Mouse (Mus musculus) embryonic facial prominence, embryonic 11.5 days (tissue): ENCODE measurements at regions not wholly inside any gene's neighbourhood (a gene's known extent, or its start where the extent isn't known, plus 50 kb on each side); places are given as distances from the start of the nearest gene placed in this dataset.

Source experiments
- ATAC-seq: fragments of 200-750 bp; cut with Nextera tagmentation; replicated peaks from 2 replicates; pipeline ENCODE4 v1.8.0; 2017; ENCODE audit warnings: low read depth; ENCODE audit not compliant: insufficient number of reproducible peaks, low FRiP score, low TSS enrichment
- DNase-seq: peaks from one replicate; pipeline ENCODE4 v3.0.0-alpha.2; 2015; ENCODE audit warnings: low spot score
- H3K27ac ChIP-seq: fragments of 300-500 bp; sonication (generic); replicated peaks from 2 replicates; pipeline ENCODE4 v1.5.1; 2014; ENCODE audit warnings: mild to moderate bottlenecking, low read depth, low read length, control low read depth
- H3K27me3 ChIP-seq: fragments of 300-500 bp; sonication (generic); 2 replicates; pipeline ENCODE4 v1.6.1; 2014; ENCODE audit warnings: mild to moderate bottlenecking, low read length, moderate library complexity, mixed read lengths; ENCODE audit not compliant: control insufficient read depth, insufficient read depth
- H3K36me3 ChIP-seq: fragments of 300-500 bp; sonication (generic); replicated peaks from 2 replicates; pipeline ENCODE4 v1.6.1; 2014; ENCODE audit warnings: low read depth, mild to moderate bottlenecking, low read length, moderate library complexity, mixed read lengths; ENCODE audit not compliant: control insufficient read depth, insufficient read depth
- H3K4me1 ChIP-seq: fragments of 300-500 bp; sonication (generic); 2 replicates; pipeline ENCODE4 v1.6.1; 2014; ENCODE audit warnings: low read length, mixed read lengths; ENCODE audit not compliant: control insufficient read depth, insufficient read depth
- H3K4me2 ChIP-seq: fragments of 300-500 bp; sonication (generic); 2 replicates; pipeline ENCODE4 v1.6.1; 2014; ENCODE audit warnings: low read depth, mild to moderate bottlenecking, control low read depth, low read length, moderate library complexity
- H3K4me3 ChIP-seq: fragments of 300-500 bp; sonication (generic); 2 replicates; pipeline ENCODE4 v1.5.1; 2014; ENCODE audit warnings: low read depth, low read length, control low read depth
- H3K9ac ChIP-seq: fragments of 300-500 bp; sonication (generic); replicated peaks from 2 replicates; pipeline ENCODE4 v1.6.1; 2014; ENCODE audit warnings: mild to moderate bottlenecking, control low read depth, low read length
- H3K9me3 ChIP-seq: fragments of 300-500 bp; sonication (generic); replicated peaks from 2 replicates; pipeline ENCODE4 v1.6.1; 2016; ENCODE audit warnings: mild to moderate bottlenecking, low read length, inconsistent platforms, mixed read lengths; ENCODE audit not compliant: control insufficient read depth
- WGBS: fragments of 180-500 bp; shearing (Covaris S2); extraction: QIAGEN DNeasy Blood & Tissue Kit; methylation state at CpG from one replicate; pipeline ENCODE4 v1.1.7; 2014; 5-methylcytosine and 5-hydroxymethylcytosine counted together

DNA sequence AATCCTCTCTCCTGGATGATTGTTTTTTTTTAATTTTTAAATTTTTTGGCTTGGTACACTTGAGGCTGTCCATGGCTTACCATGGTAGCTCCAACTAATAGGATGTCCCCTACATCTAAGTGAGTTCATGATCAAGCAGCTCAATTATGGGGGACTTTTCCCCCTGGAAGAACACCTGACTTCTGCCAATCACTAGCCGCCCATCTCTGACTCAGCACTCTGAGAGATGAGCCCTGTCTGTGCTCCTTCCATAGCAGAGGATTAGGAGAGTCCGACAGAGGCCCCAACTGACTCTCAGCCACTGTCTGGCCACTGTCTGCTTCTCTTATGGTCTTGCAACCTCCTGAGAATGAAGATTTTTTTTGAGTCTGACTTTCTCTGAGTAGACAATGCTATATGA is 145.7 kb upstream of the Egln3 start:
- no peaks in the 10 kb centered on the region for H3K9me3 ChIP-seq
- 64% methylated on average over 2 of the region's 2 CpGs for WGBS
- H3K4me1 ChIP-seq, result no peaks in the 10 kb centered on the region
- no peak for DNase-seq
- no peak overlapping the region for H3K9ac ChIP-seq
- H3K27me3 ChIP-seq, result no peaks in the 10 kb centered on the region
- no peak overlapping the region for H3K4me3 ChIP-seq
- no peak for ATAC-seq
- no peak overlapping the region for H3K27ac ChIP-seq
- no peak overlapping the region for H3K4me2 ChIP-seq
- no peaks in the 10 kb centered on the region for H3K36me3 ChIP-seq

DNA sequence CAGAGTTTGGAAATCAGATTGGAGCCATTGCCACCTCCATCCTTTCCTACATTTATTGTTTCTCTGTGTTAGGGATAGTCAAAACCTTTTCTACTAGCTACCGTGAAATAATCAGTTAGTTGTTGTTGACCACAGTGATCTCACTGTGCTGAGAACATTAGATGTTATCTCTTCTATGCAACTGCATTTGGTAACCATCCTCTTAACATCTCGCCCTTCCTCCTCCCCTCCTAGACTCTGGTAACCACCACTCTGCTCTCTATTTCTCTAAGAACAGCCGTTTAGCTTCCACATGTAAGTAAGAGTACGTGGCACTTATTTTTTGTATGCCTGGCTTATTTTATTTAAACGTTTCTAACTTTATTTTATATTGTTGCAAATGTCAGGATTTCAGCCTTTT is 139.8 kb upstream of the Egln3 start:
- no peak overlapping the region for H3K9ac ChIP-seq
- ATAC-seq (no peak), DNase-seq (no peak)
- no peaks in the 10 kb centered on the region for H3K9me3 ChIP-seq
- H3K4me3 ChIP-seq, result no peak overlapping the region
- H3K27ac ChIP-seq, result no peak overlapping the region
- no peak overlapping the region for H3K4me2 ChIP-seq
- no peaks in the 10 kb centered on the region for H3K27me3 ChIP-seq
- no peaks in the 10 kb centered on the region for H3K4me1 ChIP-seq
- WGBS, result 85% methylated on average over 5 of the region's 5 CpGs
- H3K36me3 ChIP-seq, result no peaks in the 10 kb centered on the region

DNA sequence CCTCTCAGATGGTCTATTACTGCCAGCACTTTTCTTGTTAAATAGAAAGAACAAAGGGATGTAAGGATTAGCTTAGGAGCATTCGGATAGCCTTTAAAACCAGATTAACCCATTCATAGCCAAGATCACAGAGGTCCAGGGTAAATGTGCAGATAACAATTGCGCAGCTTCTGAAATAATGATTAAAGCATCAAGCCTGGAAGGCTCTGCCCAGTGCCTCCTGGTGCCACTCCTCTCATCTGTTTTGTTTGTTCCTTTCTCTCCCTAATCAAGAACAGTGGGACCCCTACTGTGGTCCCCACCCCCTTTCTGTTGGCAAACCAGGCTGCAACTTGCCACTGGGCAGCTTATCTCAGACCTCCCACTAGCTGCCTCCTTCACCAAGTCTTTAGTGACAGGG is 131.8 kb upstream of the Egln3 start:
- H3K27ac ChIP-seq, result no peak overlapping the region

DNA sequence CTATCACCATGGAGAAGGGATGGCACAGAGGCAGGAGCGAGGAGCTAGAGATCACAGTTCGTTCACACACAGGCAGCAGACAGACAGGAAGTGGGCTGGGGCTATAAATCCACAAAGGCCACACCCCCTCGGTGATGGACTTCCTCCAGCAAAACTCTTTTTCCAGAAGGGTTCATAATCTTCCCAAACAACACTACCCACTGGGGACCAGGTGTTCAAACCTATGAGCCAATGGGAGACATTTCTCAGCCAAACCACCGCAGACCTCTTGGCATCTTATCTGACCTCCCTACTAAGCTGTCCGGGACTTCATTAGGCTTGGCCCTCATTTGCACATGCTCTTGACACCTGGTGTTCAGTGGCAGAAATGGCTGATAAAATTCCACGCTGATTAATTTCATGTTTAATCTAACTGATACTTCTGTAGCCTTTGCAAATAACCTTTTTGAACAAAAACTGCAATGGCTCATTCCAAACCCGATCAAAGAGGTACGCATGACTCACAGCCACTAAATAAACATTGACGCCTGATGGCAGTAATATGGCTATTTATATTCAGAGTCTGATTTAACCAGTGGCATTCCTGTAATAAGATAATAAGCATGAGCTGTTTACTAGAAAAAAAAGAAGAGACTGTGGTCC is 131.0 kb upstream of the Egln3 start:
- Histone ChIP-seq H3K4me3 (no peak overlapping the region), H3K27ac (no peak overlapping the region), H3K4me1 (no peaks in the 10 kb centered on the region), H3K9ac (no peak overlapping the region), H3K36me3 (no peaks in the 10 kb centered on the region), H3K27me3 (no peaks in the 10 kb centered on the region), H3K4me2 (no peak overlapping the region), H3K9me3 (no peaks in the 10 kb centered on the region)
- no peak for ATAC-seq
- no peak for DNase-seq
- WGBS, result 71% methylated on average over 9 of the region's 9 CpGs

More for the DNA sequence above, 131.8 kb upstream of the Egln3 start:
- Histone ChIP-seq H3K9ac (no peak overlapping the region), H3K9me3 (no peaks in the 10 kb centered on the region), H3K4me1 (no peaks in the 10 kb centered on the region), H3K27me3 (no peaks in the 10 kb centered on the region), H3K36me3 (no peaks in the 10 kb centered on the region), H3K4me3 (no peak overlapping the region), H3K4me2 (no peak overlapping the region)
- 18% methylated on average over 2 of the region's 2 CpGs for WGBS
- ATAC-seq, result no peak
- DNase-seq, result no peak

DNA sequence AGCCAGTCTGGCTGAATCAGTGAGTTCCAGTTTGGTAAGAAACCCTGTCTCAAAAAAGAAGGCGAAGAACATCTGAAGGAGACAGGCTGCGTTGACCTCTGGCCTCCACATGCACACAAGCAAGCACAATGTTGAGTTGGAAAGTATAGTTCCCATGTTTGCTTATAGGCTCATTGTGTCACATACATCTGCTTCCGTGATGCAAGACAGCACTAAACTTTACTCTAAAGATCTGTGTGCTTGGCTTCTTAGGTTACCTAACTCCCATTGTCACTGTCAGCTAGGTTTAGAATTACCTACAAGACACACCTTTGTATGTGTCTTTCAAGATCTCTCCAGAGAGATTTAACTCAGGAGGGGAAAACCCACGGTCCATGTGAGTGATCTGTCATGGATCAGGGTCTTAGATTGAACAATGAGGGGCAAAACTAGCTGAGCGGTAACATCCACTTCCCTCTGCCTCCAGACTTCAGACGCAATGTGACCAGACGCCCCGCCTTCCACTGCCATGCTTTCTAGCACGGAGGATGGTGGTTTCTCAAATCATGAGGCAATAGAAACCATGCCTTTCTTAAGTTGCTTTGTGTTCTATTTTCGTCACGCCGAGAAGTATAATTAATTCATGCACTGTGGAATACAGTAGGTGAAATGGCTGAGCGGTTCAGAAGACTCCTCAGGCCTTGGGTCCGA is 130.1 kb upstream of the Egln3 start:
- Histone ChIP-seq H3K27ac (no peak overlapping the region), H3K27me3 (no peaks in the 10 kb centered on the region), H3K4me3 (no peak overlapping the region), H3K4me1 (no peaks in the 10 kb centered on the region), H3K4me2 (no peak overlapping the region), H3K36me3 (no peaks in the 10 kb centered on the region), H3K9ac (no peak overlapping the region), H3K9me3 (no peaks in the 10 kb centered on the region)
- ATAC-seq (no peak), DNase-seq (no peak)
- 83% methylated on average over 14 of the region's 14 CpGs for WGBS

DNA sequence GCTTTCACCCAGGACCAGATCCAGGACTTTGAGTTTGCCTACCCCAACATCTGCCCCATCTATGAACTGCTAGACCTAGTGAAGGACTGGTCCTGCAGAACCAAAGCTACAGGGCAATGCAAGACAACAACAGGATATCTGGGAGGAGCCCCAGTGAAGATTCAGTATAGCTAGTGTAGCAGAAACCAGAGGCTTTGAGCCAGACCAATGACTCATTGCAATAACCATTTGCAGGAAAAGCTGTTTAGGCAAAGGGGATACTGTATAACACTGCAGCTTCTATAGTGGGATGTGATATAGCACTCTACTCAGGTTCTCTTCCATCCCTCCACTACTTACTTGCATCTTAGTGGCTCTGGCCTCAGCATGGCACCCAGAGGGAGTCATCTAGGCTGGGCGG is 123.8 kb upstream of the Egln3 start:
- H3K4me1 ChIP-seq, result no peaks in the 10 kb centered on the region
- no peaks in the 10 kb centered on the region for H3K27me3 ChIP-seq
- H3K9ac ChIP-seq, result no peak overlapping the region
- no peak overlapping the region for H3K4me2 ChIP-seq
- DNase-seq (no peak), ATAC-seq (no peak)
- no peaks in the 10 kb centered on the region for H3K36me3 ChIP-seq
- no peak overlapping the region for H3K4me3 ChIP-seq
- WGBS, result 67% methylated on average over 1 of the region's 1 CpGs
- H3K9me3 ChIP-seq, result no peaks in the 10 kb centered on the region
- no peak overlapping the region for H3K27ac ChIP-seq

DNA sequence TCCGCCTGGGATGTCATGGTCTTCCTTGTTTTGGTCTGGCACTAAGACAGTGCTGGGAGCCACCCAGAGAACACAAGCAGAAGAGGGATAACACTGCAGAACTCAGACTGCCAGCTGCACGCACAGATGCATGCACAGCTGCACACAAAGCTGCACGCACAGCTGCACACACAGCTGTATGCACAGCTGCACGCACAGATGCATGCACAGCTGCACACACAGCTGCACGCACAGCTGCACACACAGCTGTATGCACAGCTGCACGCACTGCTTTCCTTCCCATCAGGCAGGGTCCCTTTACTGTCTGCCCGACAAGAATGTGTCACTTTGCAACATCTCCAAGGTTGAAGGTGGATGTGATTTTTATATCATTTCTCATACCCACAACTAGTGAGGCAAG is 122.9 kb upstream of the Egln3 start:
- H3K9me3 ChIP-seq, result no peaks in the 10 kb centered on the region
- DNase-seq (no peak), ATAC-seq (no peak)
- H3K27me3 ChIP-seq, result no peaks in the 10 kb centered on the region
- no peak overlapping the region for H3K9ac ChIP-seq
- H3K36me3 ChIP-seq, result no peaks in the 10 kb centered on the region
- WGBS, result 78% methylated on average over 7 of the region's 7 CpGs
- no peak overlapping the region for H3K4me2 ChIP-seq
- no peak overlapping the region for H3K27ac ChIP-seq
- no peak overlapping the region for H3K4me3 ChIP-seq
- H3K4me1 ChIP-seq, result no peaks in the 10 kb centered on the region

DNA sequence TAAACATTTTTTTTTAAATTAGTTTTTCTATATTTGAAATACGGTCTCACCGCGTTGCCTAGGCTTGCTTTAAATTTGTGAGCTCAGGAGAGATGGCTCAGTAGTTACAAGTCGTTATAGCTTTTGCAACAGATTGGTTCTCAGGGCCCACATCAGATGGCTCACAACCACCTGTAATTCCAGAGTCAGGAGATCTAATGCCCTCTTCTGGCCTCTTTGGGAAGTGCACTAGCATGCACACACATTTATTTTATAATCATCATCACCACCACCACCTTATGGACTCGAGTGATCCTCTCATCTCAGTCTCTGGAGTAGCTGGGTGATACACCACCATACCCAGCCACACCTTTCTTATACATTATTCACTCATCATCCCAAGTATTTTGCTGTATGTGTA is 116.9 kb upstream of the Egln3 start:
- Histone ChIP-seq H3K4me1 (no peaks in the 10 kb centered on the region; the same call in 1 of the 2 replicates), H3K4me3 (no peak overlapping the region), H3K9me3 (no peaks in the 10 kb centered on the region), H3K9ac (no peak overlapping the region), H3K27ac (no peak overlapping the region), H3K4me2 (no peak overlapping the region), H3K36me3 (no peaks in the 10 kb centered on the region), H3K27me3 (no peaks in the 10 kb centered on the region)
- DNase-seq (no peak), ATAC-seq (no peak)
- WGBS, result 94% methylated on average over 5 of the region's 5 CpGs
